Mouse (Mus musculus) right cerebral cortex, adult 18-20 months (tissue): ENCODE measurements around the gene Rab21.
"Not testable (repeated sequence)": the region's sequence is repeated elsewhere in the genome, so short reads cannot be mapped to it uniquely, and the experiment has no call there.

Experiments used
- DNase-seq: peaks from one replicate; pipeline ENCODE4 v3.0.0; 2022; ENCODE audit warnings: mixed read lengths

Rab21 gene

DNA sequence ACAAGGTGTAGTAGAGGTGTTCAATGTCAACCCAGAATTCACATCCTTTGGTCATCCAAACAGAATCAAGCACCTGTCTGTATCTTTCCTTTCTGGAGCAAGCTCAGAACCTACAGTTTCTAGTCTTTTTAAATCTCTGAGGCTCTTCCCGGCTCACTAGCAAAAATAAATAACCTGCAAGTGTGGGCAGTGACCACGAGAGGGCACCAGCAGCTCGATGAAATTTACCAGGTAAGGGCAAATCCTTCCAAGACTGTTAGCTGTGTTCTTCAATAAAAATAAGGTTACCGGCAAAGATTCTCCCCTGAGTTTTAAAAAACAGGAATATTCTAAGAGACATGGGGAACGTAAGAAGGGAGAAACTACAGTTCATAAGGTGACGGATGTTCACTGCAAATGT lies 7.9 kb upstream of the Rab21 start:
- DNase-seq, result peak; percentile 63

DNA sequence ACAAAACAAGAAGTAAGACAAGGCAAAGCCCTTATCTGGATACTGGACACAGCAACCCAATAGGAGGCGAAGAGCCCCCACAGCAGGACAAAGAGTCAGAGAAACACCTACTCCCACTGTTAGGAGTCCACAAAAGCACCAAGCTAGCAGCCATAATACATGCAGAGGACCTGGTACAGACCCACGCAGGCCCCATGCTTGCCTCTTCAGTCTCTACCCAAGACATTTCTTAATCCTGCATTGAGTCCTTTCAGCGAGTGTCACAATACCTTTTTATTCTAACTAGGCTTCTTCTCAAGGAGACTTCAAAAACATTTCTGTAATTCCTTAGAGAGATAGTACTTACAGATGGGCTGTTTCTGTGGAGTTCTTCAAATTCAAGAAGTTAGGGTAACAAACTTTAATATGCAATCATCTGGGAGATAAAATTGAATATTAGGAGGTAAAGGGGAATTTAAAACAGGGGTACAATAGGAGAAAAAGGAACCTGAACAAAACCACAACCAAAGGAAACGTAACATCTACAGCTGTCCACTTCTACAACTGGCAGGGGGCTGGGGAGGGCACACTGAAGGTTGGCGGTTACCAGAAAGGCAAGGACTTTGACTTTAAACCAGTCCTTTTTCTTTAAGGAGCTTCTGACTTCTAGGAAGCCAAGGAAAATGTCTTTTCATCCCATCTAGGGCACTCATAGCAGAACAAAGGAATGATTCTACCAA lies 6.1 kb upstream of the Rab21 start:
- no peak for DNase-seq

DNA sequence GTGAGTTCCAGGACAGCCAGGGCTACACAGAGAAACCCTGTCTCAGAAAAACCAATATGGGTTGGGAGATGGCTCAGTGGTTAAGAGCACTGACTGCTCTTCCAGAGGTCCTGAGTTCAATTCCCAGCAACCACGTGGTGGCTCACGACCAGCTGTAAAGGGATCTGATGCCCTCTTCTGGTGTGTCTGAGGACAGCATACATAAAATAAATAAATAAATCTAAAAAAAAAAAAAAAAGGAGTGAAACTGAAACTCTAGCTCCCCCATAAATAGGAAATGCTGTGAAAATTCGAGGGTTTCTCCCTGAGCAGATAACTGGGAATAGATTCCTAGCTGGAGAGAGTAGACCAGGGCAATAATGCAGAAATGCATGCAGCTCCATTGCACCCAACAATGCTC lies 3.0 kb upstream of the Rab21 start:
- DNase-seq, result not testable (repeated sequence)

DNA sequence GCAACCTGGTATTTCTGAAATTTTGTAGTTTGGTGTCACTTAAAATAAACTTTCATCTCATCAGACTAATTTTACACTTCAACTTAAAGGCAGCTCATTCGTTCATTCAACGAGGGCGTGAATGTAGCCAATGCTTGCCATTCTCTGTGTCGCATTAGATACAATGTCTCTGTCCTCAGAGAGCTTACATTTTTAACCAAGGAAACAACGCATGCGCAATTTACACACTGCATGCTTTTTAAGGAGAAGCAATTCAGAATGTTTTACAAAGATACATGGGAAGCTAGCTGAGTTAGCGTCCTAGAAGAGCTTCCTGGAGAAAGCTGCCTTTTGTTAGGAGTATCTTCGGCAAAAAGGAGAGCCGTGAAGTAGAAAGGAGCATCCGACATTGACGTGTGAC lies 919 bp upstream of the Rab21 start:
- no peak for DNase-seq

DNA sequence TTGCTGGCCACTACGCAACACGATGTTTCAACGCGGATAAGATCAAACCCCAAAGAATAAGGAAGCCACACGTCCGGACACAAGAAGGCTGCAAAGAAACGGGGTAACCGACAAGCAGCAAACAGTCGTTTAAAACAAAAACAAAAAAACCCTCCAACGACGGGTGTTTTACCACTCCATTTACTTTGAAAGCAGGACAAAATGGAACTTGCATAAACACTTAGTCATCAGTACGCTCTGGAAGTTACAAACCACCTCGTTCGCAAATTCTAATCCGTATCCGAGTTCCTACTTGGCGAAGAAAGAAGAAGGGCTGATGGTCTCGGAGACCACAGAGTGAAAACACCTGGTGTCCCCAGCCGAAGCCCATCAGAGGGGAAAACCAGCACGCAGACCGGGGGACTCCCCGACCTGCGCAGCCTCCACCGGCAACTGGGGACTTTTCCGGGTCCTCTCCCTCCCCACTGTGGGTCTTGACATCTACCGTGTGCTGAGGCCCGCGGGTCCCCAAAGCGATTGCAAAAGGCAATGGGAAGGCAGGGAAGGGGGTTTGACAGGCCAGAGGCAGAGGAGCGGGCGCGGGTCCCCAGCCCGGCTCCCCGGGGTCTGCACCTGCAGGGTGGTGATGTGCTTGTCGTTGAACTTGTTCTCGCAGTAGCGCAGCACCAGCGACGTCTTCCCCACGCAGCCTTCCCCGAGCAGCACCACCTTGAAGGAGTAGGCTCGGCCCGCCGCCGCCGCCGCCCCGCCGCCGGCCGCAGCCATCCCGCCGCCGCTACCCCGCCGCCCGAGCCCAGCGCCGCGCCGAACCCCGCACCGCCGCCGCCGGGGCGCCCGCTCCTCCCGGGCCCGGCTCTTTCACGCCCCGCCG lies 577 bp downstream of the Rab21 start:
- no peak for DNase-seq

DNA sequence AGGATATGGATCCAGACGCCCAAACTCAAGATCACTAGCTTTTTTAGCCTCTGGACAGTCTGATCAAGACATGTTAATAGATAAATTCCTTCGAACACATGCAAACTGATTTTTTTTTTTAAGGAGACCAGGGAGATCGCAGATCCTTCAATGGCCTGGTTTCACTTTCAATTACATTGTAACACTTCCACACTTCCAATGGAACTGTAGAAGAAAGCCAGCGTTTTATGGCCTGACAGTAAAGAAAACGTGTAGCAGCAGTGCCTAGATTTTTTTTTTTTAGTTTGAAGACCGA lies 1.2 kb downstream of the Rab21 start:
- DNase-seq, result no peak

DNA sequence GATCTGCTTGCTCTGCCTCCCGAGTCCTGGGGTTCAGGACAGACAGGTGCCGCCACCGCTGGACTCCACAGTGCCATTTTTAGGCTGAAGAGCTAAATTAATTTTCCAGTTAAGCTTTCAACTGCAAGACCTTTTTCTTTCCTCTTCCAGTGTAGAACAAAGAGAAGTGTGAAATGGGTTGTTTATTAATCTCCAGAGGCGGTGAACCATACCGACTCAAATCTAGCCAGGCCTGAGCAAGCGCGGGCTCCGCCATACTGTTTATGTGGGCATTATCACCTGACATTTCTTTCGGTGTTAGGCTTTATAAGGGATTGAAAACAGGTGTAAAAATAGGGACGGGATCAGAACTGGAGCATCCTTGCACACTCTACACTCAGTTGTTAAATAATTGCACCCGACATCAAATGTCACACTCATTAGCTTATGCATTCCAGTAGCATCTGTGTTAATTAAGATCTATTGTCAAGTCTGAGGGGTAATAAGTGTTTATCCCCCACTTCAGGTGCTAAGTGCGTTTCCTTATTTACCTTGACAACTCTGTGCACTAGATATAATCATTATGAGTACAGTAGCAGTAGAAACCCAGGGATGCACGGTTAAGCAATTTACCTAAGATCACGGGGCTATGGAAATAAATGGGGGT lies 1.6 kb downstream of the Rab21 start:
- DNase-seq, result no peak

DNA sequence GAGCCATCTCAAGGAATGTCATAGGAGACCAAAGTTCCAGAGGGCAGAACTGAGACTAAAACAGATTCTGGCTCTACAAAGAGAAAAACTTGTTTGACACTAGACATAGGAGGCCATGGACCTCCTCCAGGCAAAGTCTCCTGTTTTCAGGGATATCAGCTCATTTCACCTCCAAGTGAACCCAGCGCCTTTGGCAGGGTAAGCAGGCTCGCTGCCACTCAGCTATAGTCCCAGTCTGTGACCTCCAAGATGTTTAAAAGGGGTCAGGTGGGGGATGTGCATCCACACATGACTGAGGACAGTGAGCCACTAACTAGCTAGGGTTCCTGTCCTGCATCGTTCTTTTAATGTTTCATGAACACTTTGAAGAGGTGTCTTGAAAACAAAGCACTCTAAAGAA lies 2.7 kb downstream of the Rab21 start:
- no peak for DNase-seq

DNA sequence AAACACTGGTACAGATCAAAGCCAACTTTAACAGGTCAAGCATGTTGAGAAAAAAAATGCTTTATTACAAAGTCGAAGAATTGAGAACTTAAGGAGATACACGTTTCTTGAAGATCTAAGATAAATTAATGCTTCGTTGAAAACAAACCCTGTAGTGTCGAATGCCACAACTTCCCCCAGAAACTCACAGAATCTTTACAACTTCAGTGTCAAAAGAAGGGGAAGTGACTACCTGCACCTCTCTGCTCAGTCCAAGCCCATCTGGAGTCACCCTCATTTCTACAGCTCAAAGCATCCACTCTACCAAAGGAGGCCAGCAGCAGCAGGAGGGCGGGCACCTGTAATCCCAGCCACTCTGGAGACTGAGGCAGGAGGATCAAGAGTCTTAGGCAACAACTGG lies 3.2 kb downstream of the Rab21 start:
- no peak for DNase-seq

DNA sequence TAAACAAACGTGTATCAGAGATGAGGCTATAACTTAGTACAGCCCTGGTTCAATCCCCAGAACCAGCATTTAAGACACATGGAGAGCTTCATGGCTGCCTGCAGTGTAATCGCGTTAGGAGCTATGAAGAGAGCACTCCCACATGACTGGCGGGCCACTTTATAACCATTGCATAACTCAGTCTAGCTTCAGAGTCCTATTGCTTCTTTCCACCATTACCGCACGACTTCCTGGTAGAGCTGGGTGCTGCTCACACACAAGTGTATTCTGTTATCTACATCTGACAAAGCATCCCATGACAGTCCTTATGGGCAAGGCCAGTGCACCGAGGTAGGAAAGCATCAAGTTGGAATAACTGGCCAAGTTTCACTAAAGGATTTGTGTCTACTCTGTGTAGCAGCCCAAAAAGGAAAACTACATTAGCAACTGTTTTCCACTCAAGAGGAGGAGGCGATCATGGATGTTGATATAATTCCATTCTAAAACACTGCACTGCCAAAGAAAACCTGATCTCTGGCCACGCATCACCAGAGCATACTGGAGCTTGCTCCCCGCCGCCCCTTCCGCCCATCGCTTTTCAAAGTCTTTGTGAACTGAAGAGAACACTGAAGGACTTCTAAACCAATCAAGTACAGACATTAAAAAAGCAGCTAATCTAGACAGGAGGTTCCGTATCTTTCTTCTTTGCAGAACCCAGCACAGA lies 4.0 kb downstream of the Rab21 start:
- DNase-seq, result no peak

DNA sequence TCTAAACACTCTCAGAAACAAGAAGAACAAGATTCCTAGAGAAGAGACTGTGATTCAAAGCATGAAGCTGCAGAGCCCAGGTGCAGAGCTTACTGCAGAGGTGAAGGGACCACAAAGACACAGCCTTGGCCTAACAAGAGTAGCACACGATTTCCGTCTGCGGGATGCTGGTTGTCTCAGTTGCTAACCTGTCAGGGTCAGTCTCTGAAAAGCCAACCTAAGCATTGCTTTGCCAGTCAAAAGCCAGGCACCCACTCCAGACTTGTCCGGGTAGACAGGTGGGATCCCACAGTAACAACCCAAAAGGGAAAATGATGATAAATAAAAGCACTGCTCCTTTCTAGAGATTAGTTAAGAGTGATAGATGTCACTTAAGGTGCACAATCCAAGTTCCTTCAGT lies 6.2 kb downstream of the Rab21 start:
- no peak for DNase-seq

DNA sequence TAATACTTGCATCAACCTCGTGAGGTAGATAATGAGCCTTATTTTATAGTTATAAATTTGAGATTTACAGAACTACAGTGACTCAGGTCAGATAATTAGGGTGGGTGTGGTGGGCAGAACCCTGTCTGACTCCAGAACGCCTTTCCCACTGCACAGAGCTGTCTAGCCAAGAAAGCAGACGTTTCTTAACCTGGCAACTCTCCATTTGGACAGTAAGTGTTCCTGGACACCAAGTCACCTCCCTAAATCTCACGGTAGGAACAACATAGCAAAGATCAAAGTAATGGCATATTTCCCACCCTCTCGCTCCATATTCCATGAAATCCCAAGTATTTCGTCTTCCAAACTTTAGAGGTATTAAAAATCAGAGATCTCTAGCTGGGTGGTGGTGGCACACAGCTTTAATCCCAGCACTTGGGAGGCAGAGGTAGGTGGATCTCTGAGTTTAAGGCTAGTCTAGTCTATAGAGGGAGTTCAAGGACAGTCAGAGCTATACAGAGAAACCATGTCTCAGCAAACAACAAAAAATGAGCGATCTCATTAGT lies 8.0 kb downstream of the Rab21 start:
- DNase-seq, result no peak

DNA sequence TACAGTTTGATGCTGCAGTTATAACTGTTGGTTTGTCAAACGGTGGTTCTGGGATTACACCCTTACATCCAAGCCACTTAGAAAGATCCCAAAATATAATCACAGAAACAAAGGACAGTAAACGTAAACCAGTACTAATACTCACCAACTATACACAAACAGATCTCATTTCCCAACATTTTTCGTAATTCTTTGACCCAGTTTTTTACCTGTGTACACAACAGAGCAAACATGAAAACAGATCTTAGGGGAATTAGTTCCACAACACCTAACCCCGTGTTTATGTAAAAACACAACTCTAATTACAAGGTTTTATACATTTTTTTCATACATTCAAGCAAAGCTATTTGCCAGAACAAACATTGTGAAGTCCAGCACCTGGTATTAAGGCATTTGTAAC lies 16.7 kb downstream of the Rab21 start:
- no peak for DNase-seq

DNA sequence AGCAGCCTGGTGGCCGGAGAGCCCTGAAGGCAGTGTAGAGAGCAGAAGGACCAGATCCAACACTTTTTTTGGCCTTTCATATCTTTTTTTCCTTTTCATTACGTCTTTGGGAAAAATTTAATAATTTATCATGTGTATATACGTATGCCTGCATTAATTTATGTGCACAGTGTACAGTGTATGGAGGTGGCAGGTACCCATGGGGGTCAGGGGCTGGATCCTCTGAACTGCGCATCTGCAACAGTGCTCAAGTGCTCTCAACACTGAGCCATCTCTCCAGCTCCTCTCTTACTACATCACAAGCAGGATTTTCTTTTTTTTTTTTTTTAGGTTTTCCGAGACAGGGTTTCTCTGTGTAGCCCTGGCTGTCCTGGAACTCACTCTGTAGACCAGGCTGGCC lies 17.8 kb downstream of the Rab21 start:
- no peak for DNase-seq

DNA sequence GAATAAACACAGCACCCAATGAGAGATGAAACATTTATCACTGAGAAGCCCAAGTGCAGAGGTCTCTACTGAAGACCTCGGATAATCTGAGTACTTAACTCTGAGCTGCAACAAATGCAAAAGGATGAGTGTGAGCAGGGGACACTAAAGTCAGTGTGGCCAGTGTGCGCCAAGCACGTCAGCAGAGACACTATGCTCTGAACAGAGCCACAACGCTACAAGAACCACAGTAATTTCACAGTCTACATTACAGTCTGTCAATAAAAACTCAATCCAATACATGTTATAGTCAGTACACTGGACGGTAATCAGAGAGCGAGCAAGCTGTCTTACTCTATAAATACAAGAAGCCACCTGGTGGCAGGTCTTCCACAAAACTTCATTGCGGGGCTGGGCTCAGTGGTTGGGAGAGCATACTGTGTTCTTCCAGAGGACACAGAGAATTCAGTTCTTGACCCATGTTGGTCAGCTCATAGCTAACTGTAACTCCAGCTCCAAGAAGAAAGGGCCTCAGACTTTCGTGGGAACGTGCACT lies 18.9 kb downstream of the Rab21 start:
- DNase-seq, result no peak

DNA sequence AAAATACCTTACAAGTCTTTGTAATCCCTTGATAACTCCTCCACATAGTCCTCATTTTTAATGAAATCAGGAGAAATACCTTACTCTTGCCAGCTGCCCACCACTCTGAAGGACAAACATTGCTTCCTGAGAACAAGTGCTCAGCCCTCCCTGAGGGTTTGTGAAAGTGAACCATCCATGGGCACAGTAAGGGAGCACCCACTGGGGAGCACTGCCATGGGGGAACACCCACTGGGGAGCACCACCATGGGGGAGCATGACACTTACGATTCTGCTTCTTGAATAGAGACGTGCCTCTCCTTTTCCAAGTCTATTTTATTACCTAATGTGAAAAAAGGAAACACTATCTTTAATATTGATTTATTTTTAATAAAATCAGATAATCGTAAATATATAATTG lies 20.2 kb downstream of the Rab21 start:
- DNase-seq, result no peak

DNA sequence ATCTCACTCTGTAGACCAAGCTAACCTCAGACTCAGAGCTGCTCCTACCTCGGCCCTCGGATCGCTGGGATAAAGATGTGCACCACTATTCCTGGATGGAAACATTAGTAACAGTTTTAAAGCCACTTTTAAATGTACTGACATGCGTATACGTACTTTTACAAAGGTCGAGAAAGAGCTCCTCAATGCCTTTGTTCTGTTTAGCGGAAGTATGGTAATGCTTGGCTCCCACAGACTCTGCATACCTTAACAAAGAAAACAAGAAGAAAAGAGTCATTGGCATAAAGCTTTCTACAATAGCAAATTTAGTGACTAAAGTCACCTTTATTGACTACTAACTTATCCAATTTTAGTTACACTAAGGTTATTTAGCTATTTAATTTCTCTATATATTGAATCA lies 20.7 kb downstream of the Rab21 start:
- DNase-seq, result no peak

DNA sequence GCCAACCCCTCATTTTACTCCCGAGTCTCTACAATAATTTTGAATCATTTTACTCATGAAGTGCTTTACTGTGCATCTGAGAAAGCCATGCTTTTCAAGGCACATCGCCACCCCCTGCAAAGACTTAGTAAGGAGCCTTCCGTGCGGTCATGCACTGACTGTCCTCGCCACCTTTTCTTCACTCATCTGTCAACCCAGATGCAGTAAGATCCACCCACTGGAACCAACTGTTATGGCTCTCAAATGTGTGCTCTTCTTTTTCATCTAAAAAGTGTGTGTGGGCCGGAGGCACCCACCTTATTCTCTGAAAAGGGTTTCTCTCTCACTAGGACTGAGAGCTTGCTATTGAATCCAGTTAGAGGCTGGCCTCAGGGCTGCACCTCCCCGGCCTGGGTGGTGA lies 21.4 kb downstream of the Rab21 start:
- peak; percentile 65 for DNase-seq

DNA sequence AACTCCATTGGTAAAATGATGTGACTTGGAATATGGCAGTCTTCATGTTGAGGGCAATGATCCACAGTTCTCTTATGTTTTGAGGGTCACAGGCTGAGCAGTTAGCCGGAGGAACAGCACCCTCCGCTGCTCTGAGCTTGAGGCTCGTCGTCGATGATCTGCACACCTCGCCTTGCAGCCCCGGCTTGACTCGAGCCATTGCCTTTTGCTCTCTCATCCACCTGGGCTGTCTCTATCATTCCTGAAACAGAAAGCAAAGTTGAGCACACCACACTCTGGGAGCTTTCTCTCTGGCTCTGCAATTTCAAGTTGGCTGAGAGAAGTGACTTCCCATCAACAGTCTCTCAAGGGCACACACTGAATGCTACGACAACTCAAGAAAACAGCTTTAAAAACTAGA lies 24.7 kb downstream of the Rab21 start:
- DNase-seq, result no peak

DNA sequence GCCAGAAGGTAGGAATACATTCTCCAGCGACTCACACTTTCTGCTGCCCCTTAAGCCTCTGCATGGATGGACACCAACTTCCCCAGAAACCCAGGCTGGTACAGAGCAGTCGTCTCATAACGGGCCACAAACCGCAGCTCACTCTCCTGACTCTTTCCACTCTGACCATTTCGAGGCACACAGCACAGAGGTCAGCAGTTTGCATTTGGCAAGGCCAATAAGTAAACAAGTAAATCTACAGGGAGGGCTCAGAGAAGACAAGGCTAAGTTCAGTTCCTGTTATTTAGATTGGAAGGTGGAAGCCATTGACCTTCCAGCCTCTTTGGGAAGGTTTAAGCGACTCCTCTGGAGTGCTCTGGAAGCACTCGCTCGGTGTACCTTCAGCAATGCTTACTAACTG lies 26.5 kb downstream of the Rab21 start:
- DNase-seq, result no peak

DNA sequence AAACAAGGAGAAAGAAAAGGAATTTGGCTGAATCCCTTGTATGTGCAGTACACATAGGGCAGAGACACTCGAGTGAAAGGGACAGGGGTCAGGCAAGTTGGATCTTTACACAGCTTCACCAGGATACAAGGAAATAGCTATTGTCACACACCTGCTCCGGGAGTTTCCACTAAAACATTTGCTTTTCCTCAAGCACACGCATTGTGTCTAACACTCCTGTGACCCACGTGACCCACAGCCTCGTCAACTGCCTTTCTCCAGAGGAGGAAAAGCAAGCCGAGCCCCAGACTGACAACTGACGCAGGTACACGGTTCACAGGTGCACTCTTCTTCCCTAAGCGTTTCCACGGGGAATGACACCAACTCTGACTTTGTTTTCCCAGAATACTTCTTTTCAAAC lies 31.2 kb downstream of the Rab21 start:
- no peak for DNase-seq

DNA sequence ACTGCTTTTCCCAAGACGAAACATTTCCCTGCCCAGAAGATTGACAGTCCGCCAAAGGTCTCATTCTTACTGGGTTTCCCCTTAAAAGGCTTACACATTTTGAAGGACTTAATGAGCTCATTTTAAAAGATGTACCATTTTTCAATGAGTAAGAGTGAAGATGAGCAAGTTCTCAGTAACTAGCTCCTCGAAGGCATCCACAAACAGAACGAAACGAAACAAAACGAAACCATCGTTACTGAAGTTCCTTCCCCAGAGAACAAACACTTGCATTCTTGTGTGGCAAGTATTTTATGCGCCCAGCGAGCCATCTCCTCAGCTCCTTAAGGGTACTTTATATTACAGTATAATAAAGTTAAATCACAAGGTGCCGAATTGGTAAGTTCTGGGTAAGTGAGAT lies 34.0 kb downstream of the Rab21 start:
- DNase-seq, result no peak

DNA sequence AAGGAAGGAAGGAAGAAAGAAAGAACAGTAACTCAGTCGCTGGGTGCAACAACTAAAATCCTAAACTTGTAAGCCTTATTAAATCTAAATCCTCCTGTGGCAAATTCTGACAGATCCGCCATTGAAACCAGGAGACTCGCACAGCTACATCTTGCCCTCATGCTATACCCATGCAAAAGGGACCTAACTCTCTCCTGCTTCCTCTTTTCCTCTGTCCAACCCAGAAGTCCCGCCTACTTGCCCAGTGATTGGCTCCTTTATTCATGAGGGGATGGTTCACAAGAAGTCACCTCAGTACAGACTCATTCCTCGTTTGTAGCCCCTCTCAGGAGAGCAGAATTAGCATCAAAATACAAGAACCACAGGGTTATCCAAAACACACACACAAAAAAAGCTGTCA lies 43.7 kb downstream of the Rab21 start:
- no peak for DNase-seq
